Mouse (Mus musculus) G1E (cell line): ENCODE measurements around the gene Ap2a2. TPM values are rescaled to one million over a fixed set of nuclear protein-coding genes. Genes with fewer than 3 reads are reported as not detected.

Experiments
- ATAC-seq: 2 replicates; pipeline ENCODE4 v1.8.0; 2016; ENCODE audit warnings: mild to moderate bottlenecking; ENCODE audit not compliant: insufficient number of reproducible peaks, poor library complexity, low FRiP score, severe bottlenecking; ENCODE audit errors: extremely low read depth
- DNase-seq: peaks from one replicate; pipeline ENCODE4 v3.0.0; 2012; ENCODE audit warnings: low spot score
- H3K27me3 ChIP-seq: 2 replicates; pipeline ENCODE4 v1.6.1; 2012; ENCODE audit warnings: mild to moderate bottlenecking, low read length, inconsistent platforms; ENCODE audit not compliant: insufficient read depth
- H3K36me3 ChIP-seq: replicated peaks from 2 replicates; pipeline ENCODE3; 2012; ENCODE audit warnings: mild to moderate bottlenecking, inconsistent platforms
- H3K4me1 ChIP-seq: 2 replicates; pipeline ENCODE4 v1.6.1; 2012; ENCODE audit warnings: low read depth, low read length, inconsistent platforms, mixed read lengths; ENCODE audit not compliant: insufficient read depth
- H3K4me3 ChIP-seq: 2 replicates; pipeline ENCODE4 v1.5.1; 2012; ENCODE audit warnings: low read depth, mild to moderate bottlenecking, inconsistent platforms, low read length, moderate library complexity, mixed read lengths
- H3K9me3 ChIP-seq: replicated peaks from 2 replicates; pipeline ENCODE4 v1.6.1; 2012; ENCODE audit warnings: inconsistent platforms
- CTCF ChIP-seq: IDR thresholded peaks from 2 replicates; pipeline ENCODE4 v1.5.1; 2012; ENCODE audit warnings: low read depth, low read length, inconsistent platforms, mixed read lengths
- GATA1 ChIP-seq: IDR thresholded peaks from 2 replicates; pipeline ENCODE4 v1.6.1; 2012; ENCODE audit warnings: borderline replicate concordance, low read length, inconsistent platforms, mixed read lengths
- GATA2 ChIP-seq: IDR thresholded peaks from 2 replicates; pipeline ENCODE4 v1.6.1; 2012; ENCODE audit warnings: low read depth, low read length, inconsistent platforms, borderline replicate concordance
- POLR2AphosphoS5 ChIP-seq: IDR thresholded peaks from 2 replicates; pipeline ENCODE4 v1.6.1; 2012; ENCODE audit warnings: low read depth, low read length, inconsistent platforms; ENCODE audit not compliant: insufficient replicate concordance
- TAL1 ChIP-seq: conservative IDR thresholded peaks from 2 replicates; pipeline ENCODE4 v1.6.1; 2012; ENCODE audit warnings: low read depth, low read length, inconsistent platforms, mixed read lengths
- polyA plus RNA-seq: library from polyadenylated mRNA; stranded (reverse); fragments of >175 nt; gene quantifications from 2 replicates; pipeline ENCODE4 v1.2.3, GENCODE M21; 2012
- total RNA-seq, 2 experiments: library from RNA; stranded (forward) in 1 of 2; stranded (reverse) in 1 of 2; fragments of 200-1000 nt in 1 of 2; fragments of >200 nt in 1 of 2; fragmentation: Nextera tagmentation in 1 of 2; gene quantifications; 2 replicates each; pipeline ENCODE4 v1.2.3; 2014 to 2017

Gene Ap2a2
- total and polyA plus RNA-seq, 3 experiments, result 2.8 to 4.5 (median 3.2) TPM

DNA sequence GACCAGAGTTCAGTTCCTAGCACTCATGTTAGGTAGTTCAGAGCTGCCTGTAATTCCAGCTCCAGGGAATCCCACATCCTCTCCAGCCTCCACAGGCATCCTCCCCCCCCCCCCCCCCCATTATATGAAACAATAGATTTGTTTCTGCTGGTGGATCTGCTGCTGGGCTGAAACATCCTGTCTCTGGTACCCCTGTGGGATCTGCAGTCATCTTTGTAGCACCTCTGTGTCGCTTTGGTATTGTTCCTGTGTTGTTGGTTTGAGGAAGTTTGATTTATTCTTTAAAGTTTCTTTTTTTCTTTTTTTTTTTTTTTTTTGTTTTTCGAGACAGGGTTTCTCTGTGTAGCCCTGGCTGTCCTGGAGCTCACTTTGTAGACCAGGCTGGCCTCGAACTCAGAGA, 13.5 kb downstream of the Ap2a2 start:
- Histone ChIP-seq H3K36me3 (no peaks in the 10 kb centered on the region), H3K4me1 (peaks cover 2% of the 10 kb centered on the region; the same call in 1 of the 2 replicates), H3K4me3 (no peak overlapping the region), H3K9me3 (no peaks in the 10 kb centered on the region), H3K27me3 (peaks cover 2% of the 10 kb centered on the region)
- DNase-seq (no peak), ATAC-seq (no peak)
- no peak for TF ChIP-seq CTCF
- TF ChIP-seq GATA2, result no peak
- TF ChIP-seq POLR2AphosphoS5, result no peak
- TF ChIP-seq TAL1, result no peak
- no peak for TF ChIP-seq GATA1

DNA sequence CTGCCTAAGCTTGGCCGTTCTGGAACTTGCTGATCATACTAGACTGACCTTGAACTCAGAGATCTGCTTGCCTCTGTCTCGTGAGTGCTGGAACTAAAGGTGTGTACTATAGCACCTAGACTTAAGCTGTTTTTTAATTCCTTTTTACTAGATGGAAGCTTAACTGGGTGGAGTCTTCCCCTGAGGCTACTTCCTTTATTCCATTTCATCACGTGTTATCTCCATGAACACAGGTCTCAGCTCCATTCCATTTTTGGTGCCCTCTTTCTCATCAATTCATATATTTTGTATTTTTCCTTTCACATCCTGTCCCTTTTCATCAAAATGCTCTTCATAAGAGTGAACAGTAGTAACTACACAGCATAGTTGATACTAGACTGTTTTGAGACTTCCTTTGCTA, 15.8 kb downstream of the Ap2a2 start:
- peaks cover 2% of the 10 kb centered on the region; the same call in 1 of the 2 replicates for H3K4me1 ChIP-seq
- ATAC-seq, result no peak
- peaks cover 6% of the 10 kb centered on the region for H3K27me3 ChIP-seq
- H3K36me3 ChIP-seq, result no peaks in the 10 kb centered on the region
- DNase-seq, result no peak
- TF ChIP-seq GATA2, result no peak
- TF ChIP-seq GATA1, result no peak
- no peak for TF ChIP-seq TAL1
- no peak for TF ChIP-seq POLR2AphosphoS5
- no peak for TF ChIP-seq CTCF
- H3K9me3 ChIP-seq, result no peaks in the 10 kb centered on the region
- H3K4me3 ChIP-seq, result no peak overlapping the region

DNA sequence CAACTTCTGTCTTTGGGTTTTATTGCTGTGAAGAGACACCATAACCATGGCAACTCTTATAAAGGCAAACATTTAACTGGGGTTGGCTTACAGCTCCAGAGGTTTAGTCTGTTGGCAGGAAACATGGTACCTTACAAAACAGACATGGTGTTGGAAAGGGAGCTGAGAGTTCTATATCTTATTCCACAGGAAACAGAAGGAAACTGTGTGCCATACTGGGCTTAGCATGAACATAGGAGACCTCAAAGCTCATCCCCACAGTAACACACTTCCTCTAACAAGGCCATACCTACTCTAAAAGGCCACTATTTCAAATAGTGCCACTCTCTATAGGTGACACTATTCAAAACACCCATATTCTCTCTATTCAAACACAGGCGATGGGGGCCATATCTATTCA, 16.5 kb downstream of the Ap2a2 start:
- no peak overlapping the region for H3K4me3 ChIP-seq
- peaks cover 2% of the 10 kb centered on the region; the same call in 1 of the 2 replicates for H3K4me1 ChIP-seq
- no peak for ATAC-seq
- DNase-seq, result no peak
- H3K9me3 ChIP-seq, result no peaks in the 10 kb centered on the region
- H3K27me3 ChIP-seq, result peaks cover 6% of the 10 kb centered on the region
- TF ChIP-seq TAL1 (no peak), CTCF (no peak), POLR2AphosphoS5 (no peak), GATA1 (no peak), GATA2 (no peak)
- H3K36me3 ChIP-seq, result no peaks in the 10 kb centered on the region

DNA sequence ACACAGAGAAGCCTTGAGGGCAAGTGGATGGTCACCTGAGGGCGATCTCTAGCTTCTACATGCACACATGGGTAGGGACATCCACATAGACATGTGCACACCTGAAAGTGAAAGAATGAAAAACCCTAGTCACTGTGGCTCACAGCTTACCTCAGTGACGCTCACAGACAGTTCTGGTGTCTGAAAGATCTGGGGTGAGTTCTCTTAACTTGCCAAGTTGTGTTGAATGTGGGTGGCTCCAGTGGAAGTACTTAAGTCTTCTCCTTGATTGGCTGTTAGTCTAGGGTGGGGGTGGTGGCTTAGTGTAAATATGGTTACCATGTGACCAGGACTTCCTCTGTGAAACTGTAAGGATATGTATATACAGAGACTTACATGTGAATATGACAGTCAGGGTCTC, 17.0 kb downstream of the Ap2a2 start:
- no peak; the same call in 1 of the 2 replicates for ATAC-seq
- no peak for DNase-seq
- Histone ChIP-seq H3K9me3 (no peaks in the 10 kb centered on the region), H3K36me3 (no peaks in the 10 kb centered on the region), H3K4me3 (no peak overlapping the region), H3K4me1 (peaks cover 2% of the 10 kb centered on the region; the same call in 1 of the 2 replicates), H3K27me3 (peaks cover 5% of the 10 kb centered on the region)
- TF ChIP-seq TAL1 (no peak), GATA2 (no peak), GATA1 (no peak), CTCF (no peak), POLR2AphosphoS5 (no peak)

DNA sequence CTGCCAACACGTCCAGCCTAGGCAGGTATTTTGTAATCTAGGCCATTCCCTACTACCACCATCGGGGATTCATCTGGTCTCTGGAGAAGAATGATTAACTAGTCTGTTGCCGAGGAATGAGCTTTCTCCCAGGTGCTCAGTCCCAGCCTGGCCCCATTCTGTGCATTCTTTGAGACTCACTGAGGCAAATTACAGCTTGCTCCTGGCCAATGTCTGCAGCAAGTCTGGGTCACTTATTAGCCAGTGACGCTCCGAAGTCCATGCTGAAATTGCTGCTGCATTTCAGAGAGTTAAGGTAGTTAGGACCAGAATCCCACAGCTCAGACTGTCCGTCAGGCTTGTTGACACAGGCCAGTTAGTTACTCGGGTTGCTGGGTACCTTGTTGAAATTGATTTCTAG, 19.4 kb downstream of the Ap2a2 start:
- DNase-seq (no peak), ATAC-seq (no peak)
- H3K27me3 ChIP-seq, result peaks cover 7% of the 10 kb centered on the region; the same call in 1 of the 2 replicates
- no peaks in the 10 kb centered on the region for H3K9me3 ChIP-seq
- peaks cover 2% of the 10 kb centered on the region; the same call in 1 of the 2 replicates for H3K4me1 ChIP-seq
- TF ChIP-seq CTCF, result no peak
- no peak for TF ChIP-seq TAL1
- no peak for TF ChIP-seq GATA1
- no peak for TF ChIP-seq POLR2AphosphoS5
- TF ChIP-seq GATA2, result no peak
- H3K36me3 ChIP-seq, result no peaks in the 10 kb centered on the region
- H3K4me3 ChIP-seq, result no peak overlapping the region

DNA sequence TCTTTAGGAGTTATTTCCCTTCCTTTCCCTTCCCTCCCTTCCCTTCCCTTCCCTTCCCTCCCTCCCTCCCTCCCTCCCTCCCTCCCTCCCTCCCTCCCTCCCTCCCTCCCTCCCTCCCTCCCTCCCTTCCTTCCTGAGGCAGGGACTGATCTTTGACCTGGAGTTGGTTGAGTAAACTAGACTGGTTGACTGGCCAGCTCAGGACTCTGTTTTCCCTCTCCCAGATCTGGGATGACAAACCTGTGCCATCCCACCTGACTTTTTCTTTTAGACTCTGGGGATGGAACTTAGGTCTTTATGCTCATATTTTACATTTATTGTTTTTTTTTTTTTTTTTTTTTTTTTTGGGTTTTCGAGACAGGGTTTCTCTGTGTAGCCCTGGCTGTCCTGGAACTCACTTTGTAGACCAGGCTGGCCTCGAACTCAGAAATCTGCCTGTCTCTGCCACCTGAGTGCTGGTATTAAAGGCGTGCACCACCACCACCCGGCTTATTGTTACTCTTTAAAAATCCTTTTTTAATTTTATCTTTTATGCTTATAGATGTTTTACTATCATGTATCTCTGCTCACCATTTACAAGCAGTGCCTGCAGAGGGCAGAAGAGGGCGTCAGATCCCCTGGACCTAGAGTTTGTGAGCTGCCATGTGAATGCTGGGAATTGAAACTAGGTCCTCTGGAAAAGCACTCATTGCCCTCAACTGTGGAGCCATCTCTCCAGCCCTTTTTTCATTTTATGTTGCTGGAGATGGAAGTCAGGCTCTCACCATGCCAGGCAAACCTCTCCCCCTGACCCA, 22.3 kb downstream of the Ap2a2 start:
- H3K9me3 ChIP-seq, result no peaks in the 10 kb centered on the region
- ATAC-seq, result no peak
- TF ChIP-seq POLR2AphosphoS5 (no peak), GATA2 (no peak), CTCF (no peak), TAL1 (no peak), GATA1 (no peak)
- H3K4me3 ChIP-seq, result no peak overlapping the region
- no peak for DNase-seq
- peaks cover 7% of the 10 kb centered on the region; the same call in 1 of the 2 replicates for H3K27me3 ChIP-seq
- no peaks in the 10 kb centered on the region for H3K4me1 ChIP-seq
- no peaks in the 10 kb centered on the region for H3K36me3 ChIP-seq
